Mouse (Mus musculus) B cell, adult 62 days (primary cell): ENCODE measurements around the gene Slc7a6. TPM values are rescaled to one million over a fixed set of nuclear protein-coding genes. Genes with fewer than 3 reads are reported as not detected.

ENCODE experiments used
- total RNA-seq: library from RNA; stranded (reverse); gene quantifications from 4 replicates; pipeline ENCODE4 v1.2.4, GENCODE M21; 2023

Gene Slc7a6
- 23.5 to 40.3 TPM (median 33.7 TPM) in 4 replicates for total RNA-seq

DNA sequence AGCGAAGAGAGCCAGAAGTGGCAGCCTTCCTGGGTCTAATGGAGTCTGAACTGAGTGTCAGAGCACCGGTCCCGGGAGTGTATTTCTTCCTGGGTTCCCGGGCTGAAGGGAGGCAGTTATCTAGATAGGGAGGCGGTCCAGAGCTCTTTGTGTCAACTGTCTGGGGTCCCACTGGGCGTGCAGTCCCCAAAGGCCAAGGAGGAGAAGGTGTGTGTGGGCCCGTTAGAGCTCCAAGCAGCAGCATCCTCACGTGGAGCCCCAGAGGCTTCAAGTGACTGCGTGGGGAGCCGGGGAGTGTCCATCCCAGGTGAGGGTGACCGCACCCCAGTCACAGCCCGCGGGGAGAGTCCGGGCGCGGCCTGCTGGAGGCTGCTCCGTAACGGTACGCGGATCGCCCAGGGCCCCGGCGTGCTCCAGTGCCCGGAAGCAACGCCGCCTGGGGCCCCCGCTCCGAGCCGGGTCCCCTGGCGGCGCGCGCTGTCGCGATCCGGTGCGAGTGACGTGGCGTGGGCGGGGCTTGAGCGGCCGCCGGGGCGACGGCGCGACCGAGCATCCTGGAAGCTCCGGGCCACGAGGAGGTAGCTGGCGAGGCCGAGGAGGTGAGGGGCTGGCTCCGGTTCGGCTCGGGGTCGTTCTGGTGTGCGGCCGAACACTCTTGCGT, at the start of gene Slc7a6:
Gene Slc7a6 (plus strand): TSS at position 502 of the 661 bp plus-strand sequence.

DNA sequence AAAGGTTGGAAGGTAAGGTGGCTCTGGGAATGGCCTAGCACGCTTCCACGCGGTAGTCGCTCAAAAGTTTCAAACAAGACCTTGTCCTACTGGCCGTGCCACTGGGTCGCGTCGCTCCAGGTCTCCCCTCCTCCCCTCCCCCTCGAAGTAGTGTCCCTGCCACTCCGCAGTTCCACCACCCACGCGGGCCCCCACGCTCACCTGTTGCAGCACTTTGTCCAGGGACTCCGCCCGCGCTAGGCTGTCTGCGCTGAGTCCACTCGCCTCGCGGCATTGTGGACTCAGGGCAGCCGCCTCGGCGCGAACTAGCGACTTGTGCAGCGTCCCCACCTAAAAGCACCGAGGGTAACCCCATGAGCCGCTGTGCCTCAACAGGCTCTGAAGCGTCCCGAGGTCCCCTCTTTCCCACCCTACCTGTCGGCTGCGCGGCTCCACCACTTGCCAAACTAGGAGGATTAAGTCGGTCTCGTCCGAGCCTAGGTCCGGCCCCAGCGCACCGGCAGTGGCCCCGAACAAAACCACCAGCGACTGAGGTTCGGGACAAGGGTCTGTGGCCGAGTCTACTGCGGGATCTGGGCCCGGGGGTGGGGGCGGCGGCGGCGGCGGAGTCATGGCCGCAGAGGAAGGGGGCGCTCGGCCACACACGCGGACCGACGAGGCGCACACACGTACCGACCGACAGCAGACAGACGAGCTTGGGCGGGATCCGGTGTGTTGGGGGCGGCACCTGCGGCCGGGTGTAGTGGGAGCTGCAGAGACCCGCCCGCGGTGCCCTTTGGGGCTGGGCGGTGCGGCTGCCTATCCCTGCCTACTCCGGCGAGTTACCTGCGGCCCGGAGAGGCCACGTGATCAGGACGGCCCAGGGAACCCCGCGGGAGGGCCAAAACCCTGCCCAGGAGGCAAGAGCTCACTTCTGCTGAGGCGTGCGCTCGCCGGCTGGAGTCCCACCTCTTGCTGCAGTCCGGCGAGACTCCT, 32.2 kb upstream of the Slc7a6 start, which contains the start of gene Esrp2:
Gene Esrp2 (minus strand): TSS at position 819 of the 975 bp plus-strand sequence.

DNA sequence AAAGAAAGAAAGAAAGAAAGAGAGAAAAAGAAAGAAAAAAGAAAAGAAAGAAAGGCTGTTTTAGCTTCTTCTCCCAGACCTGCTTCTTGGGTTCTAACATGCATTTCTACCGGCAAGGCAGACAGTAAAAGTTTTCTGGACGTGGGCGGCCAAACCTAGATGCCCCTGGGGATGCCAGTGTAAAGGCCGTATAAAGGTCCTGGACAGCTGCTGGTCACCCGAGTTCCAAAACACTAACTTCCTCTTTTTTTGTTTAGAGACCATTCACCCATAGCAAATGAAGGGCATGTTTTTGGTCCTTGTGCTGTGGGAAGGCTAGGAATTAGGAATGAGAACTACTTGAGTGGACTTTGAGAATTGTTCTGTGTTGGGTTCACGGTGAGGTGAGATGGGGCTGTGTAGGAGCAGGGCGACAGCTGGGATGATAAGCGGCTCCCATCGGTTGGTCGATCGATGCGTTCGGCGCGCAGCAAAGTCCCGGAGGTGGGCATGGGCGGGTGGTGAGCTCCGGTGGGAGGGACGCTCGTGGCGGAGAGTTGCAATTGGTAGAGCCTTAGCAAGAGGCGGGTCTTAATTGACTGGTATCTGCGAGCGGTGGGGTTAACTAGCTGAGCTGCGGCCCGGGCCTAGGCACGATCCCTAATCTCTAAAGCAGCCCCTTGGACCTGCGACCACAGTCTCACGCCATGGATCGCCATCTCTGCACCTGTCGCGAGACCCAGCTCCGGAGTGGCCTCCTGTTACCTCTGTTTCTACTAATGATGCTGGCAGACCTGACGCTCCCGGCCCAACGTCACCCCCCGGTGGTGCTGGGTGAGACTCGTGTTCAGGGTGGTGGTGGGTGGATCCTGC, 18.6 kb upstream of the Slc7a6 start, which contains the start of gene Pla2g15:
Gene Pla2g15 (plus strand): TSS at position 599 of the 852 bp plus-strand sequence.

DNA sequence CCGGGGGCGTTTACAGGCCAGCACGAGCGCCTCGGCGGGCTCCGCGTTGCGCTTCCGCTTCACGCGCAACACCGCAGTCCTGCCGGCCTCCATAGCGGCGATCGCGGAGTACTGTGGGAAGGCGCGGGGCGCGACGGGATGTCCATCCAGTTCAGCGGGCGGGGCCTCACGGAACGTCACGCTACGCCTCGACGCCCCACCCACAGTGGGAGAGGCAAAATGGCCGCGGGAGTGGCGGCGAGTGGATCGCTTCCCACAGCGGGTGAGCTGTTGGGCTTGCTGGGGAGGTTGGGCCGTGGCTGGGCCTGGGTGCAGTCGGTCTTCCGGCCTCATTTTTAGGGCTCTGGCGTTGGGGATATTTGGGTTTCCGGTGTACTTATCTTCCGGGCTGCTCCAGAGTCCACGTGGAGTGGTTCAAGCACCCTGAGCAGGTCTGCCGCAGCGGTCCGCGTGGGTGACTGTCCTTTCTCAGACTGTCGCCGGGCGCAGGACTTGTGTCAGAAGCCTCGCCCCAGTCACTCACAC, 42.2 kb downstream of the Slc7a6 start, which contains the start of the genes Slc7a6os and Prmt7:
Gene Slc7a6os (minus strand): TSS at position 115 of the 525 bp plus-strand sequence.
Gene Prmt7 (plus strand): TSS at position 116 of the 525 bp plus-strand sequence.

Other genes starting within 250 kb of the Slc7a6 start
- 1.5 to 3.5 TPM (median 1.8 TPM) in 4 replicates for gene Ctrl, start 235.0 kb upstream of the Slc7a6 start, total RNA-seq
- gene Psmb10, start 230.4 kb upstream of the Slc7a6 start, total RNA-seq, result 122 to 142 TPM (median 126 TPM) in 4 replicates
- gene Lcat, start 225.5 kb upstream of the Slc7a6 start, total RNA-seq, result 0.97 TPM in 1 of 4 replicates, not detected in the others
- gene Slc12a4, start 202.8 kb upstream of the Slc7a6 start, total RNA-seq, result 13.1 to 17.6 TPM (median 13.2 TPM) in 4 replicates
- not detected in 4 replicates for gene Dpep3, start 189.4 kb upstream of the Slc7a6 start, total RNA-seq
- gene Dus2, start 177.5 kb upstream of the Slc7a6 start, total RNA-seq, result 29.7 to 43.8 TPM (median 34.7 TPM) in 4 replicates
- gene Dpep2nb, start 162.9 kb upstream of the Slc7a6 start, total RNA-seq, result not detected in 4 replicates
- 5.9 to 8.6 TPM (median 6.8 TPM) in 4 replicates for gene Ddx28, start 157.0 kb upstream of the Slc7a6 start, total RNA-seq
- gene Nfatc3, start 110.0 kb upstream of the Slc7a6 start, total RNA-seq, result 179 to 192 TPM (median 188 TPM) in 4 replicates
- 1.0 TPM in 1 of 4 replicates, not detected in the others for gene Esrp2, start 31.9 kb upstream of the Slc7a6 start, total RNA-seq
- 8.1 to 9.7 TPM (median 8.5 TPM) in 4 replicates for gene Pla2g15, start 18.5 kb upstream of the Slc7a6 start, total RNA-seq
- 64.4 to 73.2 TPM (median 66.7 TPM) in 4 replicates for gene Slc7a6os, start 42.1 kb downstream of the Slc7a6 start, total RNA-seq
- 35.2 to 37.2 TPM (median 35.9 TPM) in 4 replicates for gene Prmt7, start 42.1 kb downstream of the Slc7a6 start, total RNA-seq
- 5.1 to 7.3 TPM (median 5.6 TPM) in 4 replicates for gene Smpd3, start 169.1 kb downstream of the Slc7a6 start, total RNA-seq
- gene Zfp90, start 246.5 kb downstream of the Slc7a6 start, total RNA-seq, result 11.2 to 12.4 TPM (median 11.7 TPM) in 4 replicates